In genomic region chr2:112799351-112799994, GRCm38 (mm10) we compare ENCODE assay signal across 10 mouse cellular contexts.
A peak's percentile ranks its signal among the peaks of the same experiment; 100 is the strongest.
DNase-seq lines count a peak whose midpoint lies in the region; ATAC-seq lines count a peak whose summit lies in the region.
"Had no signal": no experiment of that assay in that cellular context is flagged by ENCODE, and none has a peak within 500 bp of the region (broad histone marks: within the 10 kb centered on the region; RNA-seq: fewer than 3 reads in every experiment).

No protein-coding gene starts in this region.

- no peak overlapping the region for H3K27ac ChIP-seq in hindbrain, embryonic 13.5 days
- no peak overlapping the region for H3K27ac ChIP-seq in hindbrain, embryonic 12.5 days
- H3K27ac ChIP-seq in neural tube, embryonic 12.5 days: no peak overlapping the region
- H3K27ac ChIP-seq in neural tube, embryonic 15.5 days (replicated peaks): no peak overlapping the region
- H3K27ac ChIP-seq in forebrain, embryonic 15.5 days (replicated peaks): no peak overlapping the region
- H3K27ac ChIP-seq: heart, embryonic 13.5 days; left cerebral cortex, adult 2 months; stomach, embryonic 15.5 days had no signal

- H3K4me3 ChIP-seq in hindbrain, embryonic 13.5 days: no peak overlapping the region
- H3K4me3 ChIP-seq in hindbrain, embryonic 12.5 days: no peak overlapping the region
- H3K4me3 ChIP-seq in neural tube, embryonic 12.5 days: no peak overlapping the region
- H3K4me3 ChIP-seq in neural tube, embryonic 15.5 days (replicated peaks): no peak overlapping the region
- no peak overlapping the region for H3K4me3 ChIP-seq in forebrain, embryonic 15.5 days
- H3K4me3 ChIP-seq: heart, embryonic 13.5 days; left cerebral cortex, adult 2 months; stomach, embryonic 15.5 days had no signal

- 0 out of 2 replicates have a peak overlapping the region, but pooled peaks have one; percentile 39 for H3K9ac ChIP-seq in hindbrain, embryonic 13.5 days
- H3K9ac ChIP-seq in hindbrain, embryonic 12.5 days: no peak overlapping the region
- no peak overlapping the region for H3K9ac ChIP-seq in neural tube, embryonic 12.5 days
- H3K9ac ChIP-seq in neural tube, embryonic 15.5 days (replicated peaks): no peak overlapping the region
- H3K9ac ChIP-seq in forebrain, embryonic 15.5 days (replicated peaks): no peak overlapping the region
- H3K9ac ChIP-seq: heart, embryonic 13.5 days; stomach, embryonic 15.5 days had no signal

- no peak overlapping the region for H3K4me2 ChIP-seq in hindbrain, embryonic 13.5 days
- no peak overlapping the region for H3K4me2 ChIP-seq in hindbrain, embryonic 12.5 days (replicated peaks)
- H3K4me2 ChIP-seq in neural tube, embryonic 12.5 days (replicated peaks): 0 out of 2 replicates have a peak overlapping the region, but pooled peaks have one; percentile 32
- H3K4me2 ChIP-seq in neural tube, embryonic 15.5 days: no peak overlapping the region
- H3K4me2 ChIP-seq in forebrain, embryonic 15.5 days (replicated peaks): no peak overlapping the region
- H3K4me2 ChIP-seq: heart, embryonic 13.5 days; stomach, embryonic 15.5 days had no signal

- no peak for DNase-seq in gastrocnemius, postnatal 10 days
- DNase-seq in gastrocnemius, adult 18-20 months (ENCODE audit: low spot score): no peak

- WGBS in hindbrain, embryonic 13.5 days: 88% methylated on average over 7 of the region's 7 CpGs
- 84% methylated on average over 7 of the region's 7 CpGs for WGBS in hindbrain, embryonic 12.5 days
- 85% methylated on average over 7 of the region's 7 CpGs for WGBS in neural tube, embryonic 12.5 days
- 83% methylated on average over 7 of the region's 7 CpGs for WGBS in neural tube, embryonic 15.5 days
- 86% methylated on average over 7 of the region's 7 CpGs for WGBS in forebrain, embryonic 15.5 days

- peak; percentile 34 for ATAC-seq in hindbrain, embryonic 13.5 days (ENCODE audit: low FRiP score)
- no peak; the same call in 1 of the 2 replicates for ATAC-seq in hindbrain, embryonic 12.5 days (ENCODE audit: low FRiP score)
- ATAC-seq in neural tube, embryonic 12.5 days (ENCODE audit: low FRiP score, low read depth): peak; percentile 25; the same call in 1 of the 2 replicates
- no peak for ATAC-seq in neural tube, embryonic 15.5 days (ENCODE audit: low FRiP score)
- 0 out of 2 replicates have a peak, but pooled peaks have one; percentile 26 for ATAC-seq in forebrain, embryonic 15.5 days (replicated peaks)

- H3K27me3 ChIP-seq in hindbrain, embryonic 13.5 days: peaks cover 3% of the 10 kb centered on the region; the same call in 1 of the 2 replicates
- H3K27me3 ChIP-seq in hindbrain, embryonic 12.5 days: no peaks in the 10 kb centered on the region
- H3K27me3 ChIP-seq in neural tube, embryonic 12.5 days (replicated peaks): no peaks in the 10 kb centered on the region
- no peaks in the 10 kb centered on the region for H3K27me3 ChIP-seq in neural tube, embryonic 15.5 days (replicated peaks)
- no peaks in the 10 kb centered on the region for H3K27me3 ChIP-seq in forebrain, embryonic 15.5 days
- H3K27me3 ChIP-seq: heart, embryonic 13.5 days; stomach, embryonic 15.5 days had no signal

- H3K4me1 ChIP-seq in hindbrain, embryonic 13.5 days (replicated peaks): peaks cover 3% of the 10 kb centered on the region; the same call in 1 of the 2 replicates
- H3K4me1 ChIP-seq in hindbrain, embryonic 12.5 days: no peaks in the 10 kb centered on the region
- no peaks in the 10 kb centered on the region for H3K4me1 ChIP-seq in neural tube, embryonic 12.5 days
- no peaks in the 10 kb centered on the region for H3K4me1 ChIP-seq in neural tube, embryonic 15.5 days
- H3K4me1 ChIP-seq in forebrain, embryonic 15.5 days: peaks cover 2% of the 10 kb centered on the region; the same call in 1 of the 2 replicates
- H3K4me1 ChIP-seq: stomach, embryonic 15.5 days had no signal

- H3K9me3 ChIP-seq in hindbrain, embryonic 13.5 days: no peaks in the 10 kb centered on the region
- no peaks in the 10 kb centered on the region for H3K9me3 ChIP-seq in hindbrain, embryonic 12.5 days (replicated peaks)
- no peaks in the 10 kb centered on the region for H3K9me3 ChIP-seq in neural tube, embryonic 12.5 days
- no peaks in the 10 kb centered on the region for H3K9me3 ChIP-seq in neural tube, embryonic 15.5 days (replicated peaks)
- no peaks in the 10 kb centered on the region for H3K9me3 ChIP-seq in forebrain, embryonic 15.5 days
- H3K9me3 ChIP-seq: heart, embryonic 13.5 days; stomach, embryonic 15.5 days had no signal

- no peaks in the 10 kb centered on the region for H3K36me3 ChIP-seq in hindbrain, embryonic 13.5 days
- no peaks in the 10 kb centered on the region for H3K36me3 ChIP-seq in hindbrain, embryonic 12.5 days
- no peaks in the 10 kb centered on the region for H3K36me3 ChIP-seq in neural tube, embryonic 12.5 days
- no peaks in the 10 kb centered on the region for H3K36me3 ChIP-seq in neural tube, embryonic 15.5 days
- H3K36me3 ChIP-seq in forebrain, embryonic 15.5 days: no peaks in the 10 kb centered on the region
- H3K36me3 ChIP-seq: heart, embryonic 13.5 days; stomach, embryonic 15.5 days had no signal

Comparison
In these comparisons a context has a peak if more than half of its experiments do, and no peak if none do; other contexts are left out.
1. ATAC-seq: peak in hindbrain, embryonic 13.5 days (single experiment), neural tube, embryonic 12.5 days (single experiment) and forebrain, embryonic 15.5 days (single experiment); none in hindbrain, embryonic 12.5 days (single experiment) and neural tube, embryonic 15.5 days (single experiment).